Mouse (Mus musculus): ENCODE results near the gene Npnt.

The Npnt gene

GRCm38 (mm10) chr3:132887074-132887848 lies 62.8 kb downstream of the Npnt start:
- no peak for DNase-seq

- DNase-seq: no peak
Measured at GRCm38 (mm10) chr3:132886419-132887050, 63.6 kb downstream of the Npnt start.

- DNase-seq: no peak
Measured at GRCm38 (mm10) chr3:132884459-132884858, 65.6 kb downstream of the Npnt start.

GRCm38 (mm10) chr3:132883256-132883655 lies 66.8 kb downstream of the Npnt start:
- no peak for DNase-seq

- DNase-seq: no peak
Measured at GRCm38 (mm10) chr3:132880826-132881225, 69.3 kb downstream of the Npnt start.

- no peak for DNase-seq
Measured at GRCm38 (mm10) chr3:132880361-132880760, 69.7 kb downstream of the Npnt start.

- no peak for DNase-seq
Measured at GRCm38 (mm10) chr3:132876933-132877676, 73.0 kb downstream of the Npnt start.

- no peak for DNase-seq
Measured at GRCm38 (mm10) chr3:132876011-132876708, 73.9 kb downstream of the Npnt start.

GRCm38 (mm10) chr3:132873251-132873650 lies 76.8 kb downstream of the Npnt start:
- DNase-seq: no peak

- DNase-seq: no peak
Measured at GRCm38 (mm10) chr3:132871318-132871904, 78.7 kb downstream of the Npnt start.

GRCm38 (mm10) chr3:132870079-132870478 lies 80.0 kb downstream of the Npnt start:
- no peak for DNase-seq

- DNase-seq: no peak
Measured at GRCm38 (mm10) chr3:132868838-132869237, 81.3 kb downstream of the Npnt start.

GRCm38 (mm10) chr3:132866984-132867383 lies 83.1 kb downstream of the Npnt start:
- DNase-seq: no peak

- no peak for DNase-seq
Measured at GRCm38 (mm10) chr3:132865596-132865995, 84.5 kb downstream of the Npnt start.

- DNase-seq: no peak
Measured at GRCm38 (mm10) chr3:132864986-132865385, 85.1 kb downstream of the Npnt start.

- no peak for DNase-seq
Measured at GRCm38 (mm10) chr3:132864329-132864919, 85.7 kb downstream of the Npnt start.

GRCm38 (mm10) chr3:132863843-132864242 lies 86.2 kb downstream of the Npnt start:
- DNase-seq: no peak

- no peak for DNase-seq
Measured at GRCm38 (mm10) chr3:132860796-132861195, 89.3 kb downstream of the Npnt start.

- DNase-seq: no peak
Measured at GRCm38 (mm10) chr3:132859573-132859972, 90.5 kb downstream of the Npnt start.

GRCm38 (mm10) chr3:132858849-132859248 lies 91.2 kb downstream of the Npnt start:
- DNase-seq: no peak

GRCm38 (mm10) chr3:132856651-132857050 lies 93.4 kb downstream of the Npnt start:
- no peak for DNase-seq
